Mouse (Mus musculus) midbrain, embryonic 12.5 days (tissue): ENCODE results near the gene Mindy3. TPM values are rescaled to one million over a fixed set of nuclear protein-coding genes. Genes with fewer than 3 reads are reported as not detected.
"Not testable (repeated sequence)": the region's sequence is repeated elsewhere in the genome, so short reads cannot be mapped to it uniquely, and the experiment has no call there.

Source experiments
- ATAC-seq: fragments of 200-750 bp; cut with Nextera tagmentation; 2 replicates; pipeline ENCODE4 v1.8.0; 2017; ENCODE audit warnings: low read depth, moderate TSS enrichment, moderate library complexity; ENCODE audit not compliant: low FRiP score
- H3K27ac ChIP-seq: fragments of 300-500 bp; sonication (generic); replicated peaks from 2 replicates; pipeline ENCODE4 v1.5.1; 2016; ENCODE audit warnings: mild to moderate bottlenecking
- H3K27me3 ChIP-seq: fragments of 300-500 bp; sonication (generic); 2 replicates; pipeline ENCODE4 v1.6.1; 2016; ENCODE audit warnings: mild to moderate bottlenecking
- H3K36me3 ChIP-seq: fragments of 300-500 bp; sonication (generic); 2 replicates; pipeline ENCODE4 v1.6.1; 2016
- H3K4me1 ChIP-seq: fragments of 300-500 bp; sonication (generic); 2 replicates; pipeline ENCODE4 v1.6.1; 2016
- H3K4me2 ChIP-seq: fragments of 300-500 bp; sonication (generic); replicated peaks from 2 replicates; pipeline ENCODE4 v1.6.1; 2016; ENCODE audit warnings: mild to moderate bottlenecking, moderate library complexity
- H3K4me3 ChIP-seq: fragments of 300-500 bp; sonication (generic); 2 replicates; pipeline ENCODE4 v1.5.1; 2016; ENCODE audit warnings: mild to moderate bottlenecking
- H3K9ac ChIP-seq: fragments of 300-500 bp; sonication (generic); replicated peaks from 2 replicates; pipeline ENCODE4 v1.6.1; 2016; ENCODE audit warnings: mild to moderate bottlenecking, moderate library complexity
- H3K9me3 ChIP-seq: fragments of 300-500 bp; sonication (generic); 2 replicates; pipeline ENCODE4 v1.6.1; 2016; ENCODE audit warnings: mild to moderate bottlenecking
- WGBS: fragments of 180-500 bp; shearing (Covaris S2); methylation state at CpG from one replicate; pipeline ENCODE4 v1.1.7; 2016; 5-methylcytosine and 5-hydroxymethylcytosine counted together
- polyA plus RNA-seq: library from polyadenylated mRNA; unstranded; fragments of >200 nt; fragmentation: Nextera tagmentation; extraction: Ambion mirVana; gene quantifications from 2 replicates; pipeline ENCODE4 v1.2.1, GENCODE M21; 2016

Gene Mindy3
- polyA plus RNA-seq, result 37.7 and 41.2 TPM in 2 replicates

- H3K9ac ChIP-seq, result peak within 1 kb of the TSS; percentile 75
- no peaks in the 10 kb centered on the region for H3K36me3 ChIP-seq
- peaks cover 12% of the 10 kb centered on the region for H3K4me1 ChIP-seq
- no peaks in the 10 kb centered on the region for H3K9me3 ChIP-seq
- H3K4me3 ChIP-seq, result peak within 1 kb of the TSS; percentile 87
- H3K27ac ChIP-seq, result peak within 1 kb of the TSS; percentile 71
- under 1% methylated on average over 25 of the region's 25 CpGs for WGBS
- peak; percentile 92 for ATAC-seq
- no peaks in the 10 kb centered on the region for H3K27me3 ChIP-seq
- H3K4me2 ChIP-seq, result peak within 1 kb of the TSS; percentile 77
Measured at GRCm38 (mm10) chr2:12419262-12419655, at the start of gene Mindy3. TSS of gene Mindy3 (minus strand) at chr2:12419470.

GRCm38 (mm10) chr2:12459732-12460131, 40.5 kb upstream of the Mindy3 start:
- 87% methylated on average over 1 of the region's 1 CpGs for WGBS
- ATAC-seq, result no peak

GRCm38 (mm10) chr2:12450108-12450507, 30.8 kb upstream of the Mindy3 start:
- Histone ChIP-seq H3K27ac (no peak overlapping the region), H3K9ac (no peak overlapping the region), H3K4me1 (no peaks in the 10 kb centered on the region), H3K4me2 (no peak overlapping the region), H3K9me3 (no peaks in the 10 kb centered on the region), H3K4me3 (no peak overlapping the region), H3K36me3 (no peaks in the 10 kb centered on the region), H3K27me3 (no peaks in the 10 kb centered on the region)
- ATAC-seq, result no peak
- 85% methylated on average over 3 of the region's 3 CpGs for WGBS

More at GRCm38 (mm10) chr2:12459732-12460131, 40.5 kb upstream of the Mindy3 start:
- no peaks in the 10 kb centered on the region for H3K36me3 ChIP-seq
- no peaks in the 10 kb centered on the region for H3K4me1 ChIP-seq
- H3K4me2 ChIP-seq, result no peak overlapping the region
- no peaks in the 10 kb centered on the region for H3K27me3 ChIP-seq
- no peak overlapping the region for H3K9ac ChIP-seq
- H3K27ac ChIP-seq, result no peak overlapping the region
- no peak overlapping the region for H3K4me3 ChIP-seq
- no peaks in the 10 kb centered on the region for H3K9me3 ChIP-seq

GRCm38 (mm10) chr2:12440120-12440519, 20.9 kb upstream of the Mindy3 start:
- Histone ChIP-seq H3K9ac (no peak overlapping the region), H3K27me3 (no peaks in the 10 kb centered on the region), H3K4me2 (no peak overlapping the region), H3K4me1 (no peaks in the 10 kb centered on the region), H3K9me3 (no peaks in the 10 kb centered on the region), H3K36me3 (no peaks in the 10 kb centered on the region), H3K4me3 (no peak overlapping the region), H3K27ac (no peak overlapping the region)
- ATAC-seq, result no peak

GRCm38 (mm10) chr2:12439543-12439942, 20.3 kb upstream of the Mindy3 start:
- 53% methylated on average over 2 of the region's 2 CpGs for WGBS

GRCm38 (mm10) chr2:12438181-12438580, 18.9 kb upstream of the Mindy3 start:
- ATAC-seq, result no peak
- no peak overlapping the region for H3K4me3 ChIP-seq
- no peaks in the 10 kb centered on the region for H3K36me3 ChIP-seq
- WGBS, result 91% methylated on average over 2 of the region's 2 CpGs
- no peak overlapping the region for H3K27ac ChIP-seq
- no peaks in the 10 kb centered on the region for H3K9me3 ChIP-seq
- H3K27me3 ChIP-seq, result no peaks in the 10 kb centered on the region
- H3K4me1 ChIP-seq, result no peaks in the 10 kb centered on the region
- H3K9ac ChIP-seq, result no peak overlapping the region
- H3K4me2 ChIP-seq, result no peak overlapping the region

More at GRCm38 (mm10) chr2:12439543-12439942, 20.3 kb upstream of the Mindy3 start:
- H3K27ac ChIP-seq, result no peak overlapping the region
- no peaks in the 10 kb centered on the region for H3K27me3 ChIP-seq
- no peaks in the 10 kb centered on the region for H3K4me1 ChIP-seq
- no peak for ATAC-seq
- no peak overlapping the region for H3K4me2 ChIP-seq
- no peaks in the 10 kb centered on the region for H3K9me3 ChIP-seq
- H3K36me3 ChIP-seq, result no peaks in the 10 kb centered on the region
- H3K4me3 ChIP-seq, result no peak overlapping the region
- H3K9ac ChIP-seq, result no peak overlapping the region

- no peaks in the 10 kb centered on the region for H3K9me3 ChIP-seq
- no peak overlapping the region for H3K9ac ChIP-seq
- no peak overlapping the region for H3K27ac ChIP-seq
- H3K4me2 ChIP-seq, result no peak overlapping the region
- no peaks in the 10 kb centered on the region for H3K27me3 ChIP-seq
- H3K36me3 ChIP-seq, result no peaks in the 10 kb centered on the region
- H3K4me3 ChIP-seq, result no peak overlapping the region
- ATAC-seq, result no peak
- H3K4me1 ChIP-seq, result no peaks in the 10 kb centered on the region
- WGBS, result 76% methylated on average over 1 of the region's 1 CpGs
Measured at GRCm38 (mm10) chr2:12432055-12432454, 12.8 kb upstream of the Mindy3 start.

- H3K4me3 ChIP-seq, result no peak overlapping the region
- WGBS, result 88% methylated on average over 3 of the region's 3 CpGs
- no peak overlapping the region for H3K27ac ChIP-seq
- H3K9ac ChIP-seq, result no peak overlapping the region
- H3K4me2 ChIP-seq, result no peak overlapping the region
- no peak for ATAC-seq
- H3K27me3 ChIP-seq, result no peaks in the 10 kb centered on the region
- H3K4me1 ChIP-seq, result no peaks in the 10 kb centered on the region
- H3K9me3 ChIP-seq, result no peaks in the 10 kb centered on the region
- H3K36me3 ChIP-seq, result no peaks in the 10 kb centered on the region
Measured at GRCm38 (mm10) chr2:12424374-12424773, 5.1 kb upstream of the Mindy3 start.

- not testable (repeated sequence) for H3K36me3 ChIP-seq, H3K4me1 ChIP-seq, H3K27ac ChIP-seq, H3K4me2 ChIP-seq, H3K4me3 ChIP-seq, H3K9ac ChIP-seq, ATAC-seq, H3K27me3 ChIP-seq, H3K9me3 ChIP-seq
- 57% methylated on average over 6 of the region's 6 CpGs for WGBS
Measured at GRCm38 (mm10) chr2:12423426-12423825, 4.2 kb upstream of the Mindy3 start.

- Histone ChIP-seq H3K4me1 (peaks cover 12% of the 10 kb centered on the region), H3K4me2 (peak overlapping the region; percentile 77), H3K27me3 (no peaks in the 10 kb centered on the region), H3K27ac (peak overlapping the region; percentile 71), H3K36me3 (no peaks in the 10 kb centered on the region), H3K4me3 (peak overlapping the region; percentile 87), H3K9ac (peak overlapping the region; percentile 75), H3K9me3 (no peaks in the 10 kb centered on the region)
- under 1% methylated on average over 40 of the region's 40 CpGs for WGBS
- peak; percentile 84 for ATAC-seq
Measured at GRCm38 (mm10) chr2:12418534-12419261, 572 bp downstream of the Mindy3 start.

GRCm38 (mm10) chr2:12418121-12418520, 1.1 kb downstream of the Mindy3 start:
- Histone ChIP-seq H3K4me2 (peak overlapping the region; percentile 77), H3K9ac (peak overlapping the region; percentile 75), H3K4me3 (peak overlapping the region; percentile 87), H3K36me3 (no peaks in the 10 kb centered on the region), H3K9me3 (no peaks in the 10 kb centered on the region), H3K27ac (no peak overlapping the region), H3K27me3 (no peaks in the 10 kb centered on the region), H3K4me1 (peaks cover 12% of the 10 kb centered on the region)
- WGBS, result 50% methylated on average over 8 of the region's 8 CpGs
- no peak for ATAC-seq

GRCm38 (mm10) chr2:12412309-12412708, 7.0 kb downstream of the Mindy3 start:
- H3K27me3 ChIP-seq, result no peaks in the 10 kb centered on the region
- 94% methylated on average over 2 of the region's 2 CpGs for WGBS
- H3K9me3 ChIP-seq, result no peaks in the 10 kb centered on the region
- H3K36me3 ChIP-seq, result no peaks in the 10 kb centered on the region
- no peak overlapping the region for H3K4me2 ChIP-seq
- no peak overlapping the region for H3K27ac ChIP-seq
- H3K4me1 ChIP-seq, result no peaks in the 10 kb centered on the region
- H3K9ac ChIP-seq, result no peak overlapping the region
- no peak overlapping the region for H3K4me3 ChIP-seq
- ATAC-seq, result no peak

- Histone ChIP-seq H3K27ac (no peak overlapping the region), H3K4me1 (no peaks in the 10 kb centered on the region), H3K9ac (no peak overlapping the region), H3K4me3 (no peak overlapping the region), H3K27me3 (no peaks in the 10 kb centered on the region), H3K9me3 (no peaks in the 10 kb centered on the region), H3K4me2 (no peak overlapping the region), H3K36me3 (no peaks in the 10 kb centered on the region)
- ATAC-seq, result no peak
- WGBS, result 68% methylated on average over 2 of the region's 2 CpGs
Measured at GRCm38 (mm10) chr2:12411129-12411528, 8.1 kb downstream of the Mindy3 start.
